Mouse (Mus musculus): ENCODE measurements around the gene Mrps35. TPM values are rescaled to one million over a fixed set of nuclear protein-coding genes. Genes with fewer than 3 reads are reported as not detected.

Mrps35 gene
- 108 and 119 TPM in 2 replicates for polyA plus RNA-seq (2014; fragmentation: Nextera tagmentation; extraction: Ambion mirVana)

GRCm38 (mm10) chr6:147042291-147043290, at the start of gene Mrps35:
Gene Mrps35 (plus strand): TSS chr6:147042764.
- ATAC-seq = peak; percentile 99
- H3K9me3 ChIP-seq (replicated peaks; ENCODE audit: control insufficient read depth, low read length) = no peaks in the 10 kb centered on the region
- H3K4me2 ChIP-seq (ENCODE audit: low read length) = peak within 1 kb of the TSS; percentile 59
- peaks cover 15% of the 10 kb centered on the region for H3K36me3 ChIP-seq (ENCODE audit: control insufficient read depth, insufficient read depth, low read length)
- H3K27ac ChIP-seq (ENCODE audit: low read depth, low read length) = peak within 1 kb of the TSS; percentile 86
- peak; percentile 94 for DNase-seq (ENCODE audit: low spot score)
- no peaks in the 10 kb centered on the region for H3K27me3 ChIP-seq (replicated peaks; ENCODE audit: control insufficient read depth, insufficient read depth, low read length)
- 3% methylated on average over 66 of the region's 66 CpGs for WGBS
- peaks cover 8% of the 10 kb centered on the region for H3K4me1 ChIP-seq (ENCODE audit: control insufficient read depth, insufficient read depth, low read length)
- peak within 1 kb of the TSS; percentile 93 for H3K9ac ChIP-seq (ENCODE audit: low read length)
- peak within 1 kb of the TSS; percentile 93 for H3K4me3 ChIP-seq (ENCODE audit: low read depth, low read length)

DNA sequence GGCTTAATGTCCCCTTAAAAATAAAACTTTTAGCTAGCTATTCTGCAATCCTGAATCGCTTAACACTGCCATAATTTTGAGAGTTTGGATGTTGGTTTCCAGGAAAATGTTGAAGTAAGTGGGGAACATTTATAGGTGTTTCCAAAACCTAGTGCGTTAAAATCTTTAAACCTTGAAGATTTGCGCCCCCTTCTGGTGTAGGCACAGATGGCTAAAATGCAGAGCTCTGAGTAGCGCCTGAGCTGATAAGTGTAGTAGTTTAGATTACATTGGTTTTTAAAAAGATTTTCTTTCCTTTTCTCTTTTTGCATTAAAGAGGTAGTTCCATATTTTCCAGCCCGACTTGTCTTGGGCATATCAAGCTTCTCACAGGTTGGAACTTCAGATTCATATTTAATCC, 48.3 kb upstream of the Mrps35 start:
- Histone ChIP-seq H3K9me3 (replicated peaks; ENCODE audit: control insufficient read depth, low read length) (no peaks in the 10 kb centered on the region), H3K27ac (ENCODE audit: low read depth, low read length) (no peak overlapping the region), H3K4me3 (ENCODE audit: low read depth, low read length) (no peak overlapping the region), H3K4me2 (ENCODE audit: low read length) (no peak overlapping the region), H3K9ac (ENCODE audit: low read length) (no peak overlapping the region), H3K27me3 (replicated peaks; ENCODE audit: control insufficient read depth, insufficient read depth, low read length) (no peaks in the 10 kb centered on the region), H3K36me3 (ENCODE audit: control insufficient read depth, insufficient read depth, low read length) (no peaks in the 10 kb centered on the region), H3K4me1 (ENCODE audit: control insufficient read depth, insufficient read depth, low read length) (no peaks in the 10 kb centered on the region)
- ATAC-seq (no peak), DNase-seq (ENCODE audit: low spot score) (peak; percentile 76)
- 43% methylated on average over 5 of the region's 5 CpGs for WGBS

- DNase-seq (ENCODE audit: low spot score) = no peak
- ATAC-seq = no peak
- Histone ChIP-seq H3K4me1 (ENCODE audit: control insufficient read depth, insufficient read depth, low read length) (no peaks in the 10 kb centered on the region), H3K27ac (ENCODE audit: low read depth, low read length) (no peak overlapping the region), H3K27me3 (replicated peaks; ENCODE audit: control insufficient read depth, insufficient read depth, low read length) (no peaks in the 10 kb centered on the region), H3K9me3 (replicated peaks; ENCODE audit: control insufficient read depth, low read length) (no peaks in the 10 kb centered on the region), H3K4me3 (ENCODE audit: low read depth, low read length) (no peak overlapping the region), H3K4me2 (ENCODE audit: low read length) (no peak overlapping the region), H3K36me3 (ENCODE audit: control insufficient read depth, insufficient read depth, low read length) (no peaks in the 10 kb centered on the region), H3K9ac (ENCODE audit: low read length) (no peak overlapping the region)
- WGBS = 93% methylated on average over 2 of the region's 2 CpGs
Observed at GRCm38 (mm10) chr6:146995391-146995790, 47.2 kb upstream of the Mrps35 start.

- Histone ChIP-seq H3K36me3 (ENCODE audit: control insufficient read depth, insufficient read depth, low read length) (no peaks in the 10 kb centered on the region), H3K9ac (ENCODE audit: low read length) (no peak overlapping the region), H3K27me3 (replicated peaks; ENCODE audit: control insufficient read depth, insufficient read depth, low read length) (no peaks in the 10 kb centered on the region), H3K27ac (ENCODE audit: low read depth, low read length) (no peak overlapping the region), H3K9me3 (replicated peaks; ENCODE audit: control insufficient read depth, low read length) (no peaks in the 10 kb centered on the region), H3K4me2 (ENCODE audit: low read length) (no peak overlapping the region), H3K4me3 (ENCODE audit: low read depth, low read length) (no peak overlapping the region), H3K4me1 (ENCODE audit: control insufficient read depth, insufficient read depth, low read length) (no peaks in the 10 kb centered on the region)
- WGBS = 88% methylated on average over 6 of the region's 6 CpGs
- DNase-seq (ENCODE audit: low spot score) (no peak), ATAC-seq (no peak)
Observed at GRCm38 (mm10) chr6:146995878-146996277, 46.7 kb upstream of the Mrps35 start.

DNA sequence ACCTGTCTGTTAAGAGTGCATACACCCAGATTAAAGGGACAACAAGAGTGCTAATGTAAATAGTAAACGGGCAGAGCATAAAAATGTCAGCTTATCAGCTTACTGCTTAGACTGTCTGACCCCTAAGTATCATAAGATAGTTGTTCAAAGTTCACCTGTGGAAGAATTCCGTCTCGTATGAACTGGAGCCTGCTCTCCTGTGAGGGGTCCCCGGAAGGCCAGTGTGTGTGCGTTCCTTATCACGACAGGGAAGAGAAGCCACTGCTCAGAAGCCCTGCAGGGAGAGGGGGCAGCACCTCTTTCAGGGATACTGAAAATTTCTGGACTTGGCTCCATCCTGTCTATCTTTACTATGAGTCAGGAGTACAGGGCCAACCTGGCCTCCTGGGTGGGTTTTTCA, 45.6 kb upstream of the Mrps35 start:
- H3K27me3 ChIP-seq (replicated peaks; ENCODE audit: control insufficient read depth, insufficient read depth, low read length) = no peaks in the 10 kb centered on the region
- no peak for DNase-seq (ENCODE audit: low spot score)
- H3K9me3 ChIP-seq (replicated peaks; ENCODE audit: control insufficient read depth, low read length) = no peaks in the 10 kb centered on the region
- WGBS = 91% methylated on average over 6 of the region's 6 CpGs
- no peak overlapping the region for H3K4me2 ChIP-seq (ENCODE audit: low read length)
- ATAC-seq = no peak
- no peaks in the 10 kb centered on the region for H3K4me1 ChIP-seq (ENCODE audit: control insufficient read depth, insufficient read depth, low read length)
- no peak overlapping the region for H3K27ac ChIP-seq (ENCODE audit: low read depth, low read length)
- H3K36me3 ChIP-seq (ENCODE audit: control insufficient read depth, insufficient read depth, low read length) = no peaks in the 10 kb centered on the region
- H3K4me3 ChIP-seq (ENCODE audit: low read depth, low read length) = no peak overlapping the region
- no peak overlapping the region for H3K9ac ChIP-seq (ENCODE audit: low read length)

GRCm38 (mm10) chr6:146998710-146999109, 43.9 kb upstream of the Mrps35 start:
- no peak overlapping the region for H3K9ac ChIP-seq (ENCODE audit: low read length)
- H3K4me2 ChIP-seq (ENCODE audit: low read length) = no peak overlapping the region
- 91% methylated on average over 4 of the region's 4 CpGs for WGBS
- no peak overlapping the region for H3K4me3 ChIP-seq (ENCODE audit: low read depth, low read length)
- no peaks in the 10 kb centered on the region for H3K36me3 ChIP-seq (ENCODE audit: control insufficient read depth, insufficient read depth, low read length)
- H3K27me3 ChIP-seq (replicated peaks; ENCODE audit: control insufficient read depth, insufficient read depth, low read length) = no peaks in the 10 kb centered on the region
- no peaks in the 10 kb centered on the region for H3K9me3 ChIP-seq (replicated peaks; ENCODE audit: control insufficient read depth, low read length)
- no peak overlapping the region for H3K27ac ChIP-seq (ENCODE audit: low read depth, low read length)
- DNase-seq (ENCODE audit: low spot score) (no peak), ATAC-seq (no peak)
- H3K4me1 ChIP-seq (ENCODE audit: control insufficient read depth, insufficient read depth, low read length) = no peaks in the 10 kb centered on the region

GRCm38 (mm10) chr6:146999302-146999701, 43.3 kb upstream of the Mrps35 start:
- Histone ChIP-seq H3K27me3 (replicated peaks; ENCODE audit: control insufficient read depth, insufficient read depth, low read length) (no peaks in the 10 kb centered on the region), H3K9ac (ENCODE audit: low read length) (no peak overlapping the region), H3K4me3 (ENCODE audit: low read depth, low read length) (no peak overlapping the region), H3K9me3 (replicated peaks; ENCODE audit: control insufficient read depth, low read length) (no peaks in the 10 kb centered on the region), H3K4me1 (ENCODE audit: control insufficient read depth, insufficient read depth, low read length) (no peaks in the 10 kb centered on the region), H3K27ac (ENCODE audit: low read depth, low read length) (no peak overlapping the region), H3K4me2 (ENCODE audit: low read length) (no peak overlapping the region), H3K36me3 (ENCODE audit: control insufficient read depth, insufficient read depth, low read length) (no peaks in the 10 kb centered on the region)
- no peak for DNase-seq (ENCODE audit: low spot score)
- WGBS = 86% methylated on average over 9 of the region's 9 CpGs
- ATAC-seq = no peak

DNA sequence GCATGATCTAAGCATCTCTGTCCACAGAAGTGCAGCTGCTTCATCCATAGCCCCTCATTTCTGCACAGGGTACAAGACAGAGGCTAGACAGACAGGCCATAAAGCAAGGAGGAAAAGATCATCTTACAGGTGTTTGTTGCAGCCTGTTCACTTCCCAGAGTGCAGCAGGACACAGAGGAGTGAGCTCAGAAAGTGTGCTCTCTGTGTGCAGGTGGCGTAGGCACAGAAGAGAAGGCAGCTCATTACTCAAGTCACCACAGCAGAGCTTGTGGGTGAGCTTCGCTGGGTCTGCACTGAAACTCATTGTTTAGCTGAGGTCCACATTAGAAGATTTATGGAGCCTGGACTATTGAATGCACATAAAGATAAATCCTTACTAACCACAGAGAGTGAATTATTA, 42.8 kb upstream of the Mrps35 start:
- Histone ChIP-seq H3K9ac (ENCODE audit: low read length) (no peak overlapping the region), H3K9me3 (replicated peaks; ENCODE audit: control insufficient read depth, low read length) (no peaks in the 10 kb centered on the region), H3K4me2 (ENCODE audit: low read length) (no peak overlapping the region), H3K27me3 (replicated peaks; ENCODE audit: control insufficient read depth, insufficient read depth, low read length) (no peaks in the 10 kb centered on the region), H3K36me3 (ENCODE audit: control insufficient read depth, insufficient read depth, low read length) (no peaks in the 10 kb centered on the region), H3K4me3 (ENCODE audit: low read depth, low read length) (no peak overlapping the region), H3K4me1 (ENCODE audit: control insufficient read depth, insufficient read depth, low read length) (no peaks in the 10 kb centered on the region), H3K27ac (ENCODE audit: low read depth, low read length) (no peak overlapping the region)
- DNase-seq (ENCODE audit: low spot score) (no peak), ATAC-seq (no peak)
- 71% methylated on average over 2 of the region's 2 CpGs for WGBS

- Histone ChIP-seq H3K27ac (ENCODE audit: low read depth, low read length) (no peak overlapping the region), H3K36me3 (ENCODE audit: control insufficient read depth, insufficient read depth, low read length) (no peaks in the 10 kb centered on the region), H3K4me3 (ENCODE audit: low read depth, low read length) (no peak overlapping the region), H3K4me1 (ENCODE audit: control insufficient read depth, insufficient read depth, low read length) (no peaks in the 10 kb centered on the region), H3K27me3 (replicated peaks; ENCODE audit: control insufficient read depth, insufficient read depth, low read length) (no peaks in the 10 kb centered on the region), H3K9me3 (replicated peaks; ENCODE audit: control insufficient read depth, low read length) (no peaks in the 10 kb centered on the region), H3K4me2 (ENCODE audit: low read length) (no peak overlapping the region), H3K9ac (ENCODE audit: low read length) (no peak overlapping the region)
- DNase-seq (ENCODE audit: low spot score) (peak; percentile 58), ATAC-seq (no peak)
- 55% methylated on average over 3 of the region's 3 CpGs for WGBS
Observed at GRCm38 (mm10) chr6:147008148-147008547, 34.4 kb upstream of the Mrps35 start.
